Mouse (Mus musculus) spleen, adult 2 months (tissue): ENCODE measurements at regions not wholly inside any gene's neighbourhood (a gene's known extent, or its start where the extent isn't known, plus 50 kb on each side); places are given as distances from the start of the nearest gene placed in this dataset.

ENCODE experiments used
- DNase-seq, 2 experiments: peaks; one replicate each; pipeline versions ENCODE4 v3.0.0 to v3.0.0-alpha.2; 2012 to 2021; ENCODE audit warnings: low spot score in 2 of 2, low read depth in 1 of 2
- H3K27ac ChIP-seq: fragments of 200-500 bp; 2 replicates; pipeline ENCODE4 v1.5.1; 2012; ENCODE audit warnings: low read length, inconsistent platforms; ENCODE audit not compliant: insufficient read depth
- H3K27me3 ChIP-seq: fragments of 200-500 bp; 2 replicates; pipeline ENCODE4 v1.6.1; 2012; ENCODE audit warnings: mild to moderate bottlenecking, moderate library complexity, low read length, inconsistent platforms; ENCODE audit not compliant: control insufficient read depth, insufficient read depth
- H3K36me3 ChIP-seq: fragments of 200-500 bp; 2 replicates; pipeline ENCODE4 v1.6.1; 2012; ENCODE audit warnings: mild to moderate bottlenecking, low read length, inconsistent platforms; ENCODE audit not compliant: control insufficient read depth, insufficient read depth
- H3K4me1 ChIP-seq: fragments of 200-500 bp; 2 replicates; pipeline ENCODE4 v1.6.1; 2011; ENCODE audit warnings: inconsistent platforms; ENCODE audit not compliant: control insufficient read depth, insufficient read depth, insufficient read length
- H3K4me3 ChIP-seq: fragments of 200-500 bp; 2 replicates; pipeline ENCODE4 v1.5.1; 2011; ENCODE audit warnings: mild to moderate bottlenecking, inconsistent platforms; ENCODE audit not compliant: insufficient read depth, insufficient read length; ENCODE audit errors: extremely low read depth
- CTCF ChIP-seq: fragments of 200-500 bp; IDR thresholded peaks from 2 replicates; pipeline ENCODE4 v1.5.1; 2011; ENCODE audit warnings: mild to moderate bottlenecking, inconsistent platforms; ENCODE audit not compliant: insufficient read depth, insufficient read length, insufficient replicate concordance; ENCODE audit errors: extremely low read depth
- POLR2A ChIP-seq: fragments of 200-500 bp; IDR thresholded peaks from 2 replicates; pipeline ENCODE4 v1.6.1; 2011; ENCODE audit warnings: low read depth, low read length, inconsistent platforms
- WGBS: fragments of 180-500 bp; shearing (Covaris S2); methylation state at CpG from one replicate; pipeline ENCODE4 v1.1.7; 2018; 5-methylcytosine and 5-hydroxymethylcytosine counted together

GRCm38 (mm10) chr9:118246820-118247628, 97.0 kb upstream of the Cmc1 start:
- no peak for TF ChIP-seq POLR2A
- no peak for TF ChIP-seq CTCF
- Histone ChIP-seq H3K27me3 (no peaks in the 10 kb centered on the region), H3K27ac (no peak overlapping the region), H3K36me3 (no peaks in the 10 kb centered on the region), H3K4me1 (no peaks in the 10 kb centered on the region), H3K4me3 (no peak overlapping the region)
- no peak for DNase-seq
- 64% methylated on average over 15 of the region's 15 CpGs for WGBS

- TF ChIP-seq CTCF (no peak), POLR2A (no peak)
- Histone ChIP-seq H3K4me1 (no peaks in the 10 kb centered on the region), H3K27me3 (no peaks in the 10 kb centered on the region), H3K36me3 (no peaks in the 10 kb centered on the region), H3K27ac (no peak overlapping the region), H3K4me3 (no peak overlapping the region)
- DNase-seq, result no peak
Measured at GRCm38 (mm10) chr9:118253829-118254228, 103.9 kb upstream of the Cmc1 start.

GRCm38 (mm10) chr9:118255200-118255733, 105.3 kb upstream of the Cmc1 start:
- DNase-seq, result no peak
- H3K27ac ChIP-seq, result no peak overlapping the region
- 67% methylated on average over 9 of the region's 9 CpGs for WGBS
- no peak overlapping the region for H3K4me3 ChIP-seq
- no peaks in the 10 kb centered on the region for H3K36me3 ChIP-seq
- H3K27me3 ChIP-seq, result no peaks in the 10 kb centered on the region
- H3K4me1 ChIP-seq, result no peaks in the 10 kb centered on the region
- TF ChIP-seq CTCF (no peak), POLR2A (no peak)

GRCm38 (mm10) chr9:118255751-118256266, 105.8 kb upstream of the Cmc1 start:
- H3K27ac ChIP-seq, result no peak overlapping the region
- no peak overlapping the region for H3K4me3 ChIP-seq
- no peaks in the 10 kb centered on the region for H3K27me3 ChIP-seq
- H3K36me3 ChIP-seq, result no peaks in the 10 kb centered on the region
- 69% methylated on average over 11 of the region's 11 CpGs for WGBS
- H3K4me1 ChIP-seq, result no peaks in the 10 kb centered on the region
- no peak for TF ChIP-seq CTCF
- TF ChIP-seq POLR2A, result no peak
- no peak for DNase-seq

- no peaks in the 10 kb centered on the region for H3K27me3 ChIP-seq
- WGBS, result 69% methylated on average over 5 of the region's 5 CpGs
- no peaks in the 10 kb centered on the region for H3K4me1 ChIP-seq
- TF ChIP-seq CTCF (no peak), POLR2A (no peak)
- no peaks in the 10 kb centered on the region for H3K36me3 ChIP-seq
- H3K4me3 ChIP-seq, result no peak overlapping the region
- no peak for DNase-seq
- no peak overlapping the region for H3K27ac ChIP-seq
Measured at GRCm38 (mm10) chr9:118266298-118266697, 116.3 kb upstream of the Cmc1 start.

GRCm38 (mm10) chr9:118271681-118272080, 121.7 kb upstream of the Cmc1 start:
- H3K27ac ChIP-seq, result no peak overlapping the region
- 83% methylated on average over 12 of the region's 12 CpGs for WGBS
- no peaks in the 10 kb centered on the region for H3K27me3 ChIP-seq
- TF ChIP-seq POLR2A (no peak), CTCF (no peak)
- H3K4me3 ChIP-seq, result no peak overlapping the region
- H3K36me3 ChIP-seq, result no peaks in the 10 kb centered on the region
- no peaks in the 10 kb centered on the region for H3K4me1 ChIP-seq
- DNase-seq, result no peak
